Mouse (Mus musculus) kidney, adult 2 months (tissue): ENCODE measurements around the gene Rbfox1. TPM values are rescaled to one million over a fixed set of nuclear protein-coding genes. Genes with fewer than 3 reads are reported as not detected.

Source experiments
- DNase-seq: peaks from one replicate; pipeline ENCODE4 v3.0.0; 2021
- H3K27ac ChIP-seq: fragments of 200-500 bp; 2 replicates; pipeline ENCODE4 v1.5.1; 2012; ENCODE audit warnings: low read depth, low read length, control low read depth, inconsistent platforms; ENCODE audit not compliant: insufficient read depth
- H3K27me3 ChIP-seq: fragments of 200-500 bp; replicated peaks from 2 replicates; pipeline ENCODE4 v1.6.1; 2012; ENCODE audit warnings: mild to moderate bottlenecking, moderate library complexity, low read length, inconsistent platforms; ENCODE audit not compliant: control insufficient read depth, insufficient read depth
- H3K36me3 ChIP-seq: fragments of 200-500 bp; 2 replicates; pipeline ENCODE4 v1.6.1; 2012; ENCODE audit warnings: mild to moderate bottlenecking, moderate library complexity, low read length, inconsistent platforms; ENCODE audit not compliant: control insufficient read depth, insufficient read depth
- H3K4me1 ChIP-seq: fragments of 200-500 bp; 2 replicates; pipeline ENCODE4 v1.6.1; 2011; ENCODE audit warnings: low read length; ENCODE audit not compliant: control insufficient read depth, insufficient read depth
- H3K4me3 ChIP-seq: fragments of 200-500 bp; 2 replicates; pipeline ENCODE4 v1.5.1; 2011; ENCODE audit warnings: mild to moderate bottlenecking, low read depth, low read length, control low read depth; ENCODE audit not compliant: insufficient read depth
- CTCF ChIP-seq: fragments of 200-500 bp; conservative IDR thresholded peaks from 2 replicates; pipeline ENCODE4 v1.5.1; 2011; ENCODE audit warnings: low read depth, mild to moderate bottlenecking, control low read depth, low read length, moderate library complexity, mixed read lengths; ENCODE audit not compliant: insufficient read depth, insufficient read length
- POLR2A ChIP-seq: fragments of 200-500 bp; IDR thresholded peaks from one replicate; pipeline ENCODE4 v1.6.1; 2011; ENCODE audit warnings: low read depth, low read length, control low read depth
- WGBS: fragments of 180-500 bp; shearing (Covaris S2); methylation state at CpG from one replicate; pipeline ENCODE4 v1.1.7; 2018; 5-methylcytosine and 5-hydroxymethylcytosine counted together
- polyA plus RNA-seq: library from polyadenylated mRNA; depleted of rRNA; stranded (reverse); fragments of >200 nt; gene quantifications from 2 replicates; pipeline ENCODE4 v1.2.3, GENCODE M21; 2012

Gene Rbfox1
- polyA plus RNA-seq, 1 experiment: 4.2 TPM

GRCm38 (mm10) chr16:6821741-6822140 is 936.6 kb downstream of the Rbfox1 start:
- Histone ChIP-seq H3K4me1 (no peaks in the 10 kb centered on the region), H3K36me3 (no peaks in the 10 kb centered on the region), H3K27ac (no peak overlapping the region), H3K4me3 (no peak overlapping the region), H3K27me3 (no peaks in the 10 kb centered on the region)
- WGBS: 57% methylated on average over 1 of the region's 1 CpGs
- no peak for DNase-seq
- TF ChIP-seq CTCF (no peak), POLR2A (no peak)

GRCm38 (mm10) chr16:6829892-6830524 is 944.9 kb downstream of the Rbfox1 start:
- WGBS: 77% methylated on average over 6 of the region's 6 CpGs
- Histone ChIP-seq H3K4me1 (no peaks in the 10 kb centered on the region), H3K4me3 (no peak overlapping the region), H3K36me3 (no peaks in the 10 kb centered on the region), H3K27ac (no peak overlapping the region), H3K27me3 (no peaks in the 10 kb centered on the region; the same call in 1 of the 2 replicates)
- DNase-seq: no peak
- TF ChIP-seq CTCF: no peak
- no peak for TF ChIP-seq POLR2A

GRCm38 (mm10) chr16:6833486-6833885 is 948.3 kb downstream of the Rbfox1 start:
- TF ChIP-seq CTCF: no peak
- TF ChIP-seq POLR2A: no peak
- Histone ChIP-seq H3K4me3 (no peak overlapping the region), H3K27me3 (no peaks in the 10 kb centered on the region; the same call in 1 of the 2 replicates), H3K4me1 (no peaks in the 10 kb centered on the region), H3K27ac (no peak overlapping the region), H3K36me3 (no peaks in the 10 kb centered on the region)
- DNase-seq: no peak

GRCm38 (mm10) chr16:6835051-6835450 is 949.9 kb downstream of the Rbfox1 start:
- H3K4me1 ChIP-seq: no peaks in the 10 kb centered on the region
- WGBS: 27% methylated on average over 5 of the region's 5 CpGs
- DNase-seq: no peak
- no peak for TF ChIP-seq CTCF
- TF ChIP-seq POLR2A: no peak
- no peak overlapping the region for H3K27ac ChIP-seq
- no peaks in the 10 kb centered on the region for H3K36me3 ChIP-seq
- H3K27me3 ChIP-seq: no peaks in the 10 kb centered on the region; the same call in 1 of the 2 replicates
- no peak overlapping the region for H3K4me3 ChIP-seq

- Histone ChIP-seq H3K27ac (no peak overlapping the region), H3K36me3 (no peaks in the 10 kb centered on the region), H3K4me1 (no peaks in the 10 kb centered on the region), H3K27me3 (no peaks in the 10 kb centered on the region), H3K4me3 (no peak overlapping the region)
- peak; percentile 23 for DNase-seq
- 34% methylated on average over 15 of the region's 15 CpGs for WGBS
- peak; percentile 65 for TF ChIP-seq CTCF
- TF ChIP-seq POLR2A: no peak
These were observed 954.3 kb downstream of the Rbfox1 start for GRCm38 (mm10) chr16:6839299-6839995.

GRCm38 (mm10) chr16:6840007-6840406 is 954.9 kb downstream of the Rbfox1 start:
- no peak for DNase-seq
- WGBS: 59% methylated on average over 3 of the region's 3 CpGs

GRCm38 (mm10) chr16:6840461-6840860 is 955.3 kb downstream of the Rbfox1 start:
- WGBS: 60% methylated on average over 7 of the region's 7 CpGs
- H3K27ac ChIP-seq: no peak overlapping the region
- no peaks in the 10 kb centered on the region for H3K27me3 ChIP-seq
- no peaks in the 10 kb centered on the region for H3K4me1 ChIP-seq
- TF ChIP-seq CTCF (no peak), POLR2A (no peak)
- H3K4me3 ChIP-seq: no peak overlapping the region
- H3K36me3 ChIP-seq: no peaks in the 10 kb centered on the region
- DNase-seq: no peak

More at GRCm38 (mm10) chr16:6840007-6840406, 954.9 kb downstream of the Rbfox1 start:
- Histone ChIP-seq H3K4me1 (no peaks in the 10 kb centered on the region), H3K27ac (no peak overlapping the region), H3K27me3 (no peaks in the 10 kb centered on the region), H3K36me3 (no peaks in the 10 kb centered on the region), H3K4me3 (no peak overlapping the region)
- TF ChIP-seq POLR2A: no peak
